Mouse (Mus musculus) midbrain, postnatal 0 days (tissue): ENCODE measurements around the gene Krt84. TPM values are rescaled to one million over a fixed set of nuclear protein-coding genes. Genes with fewer than 3 reads are reported as not detected.

Experiments used
- ATAC-seq: fragments of 200-750 bp; cut with Nextera tagmentation; 2 replicates; pipeline ENCODE4 v1.8.0; 2017; ENCODE audit warnings: moderate number of reproducible peaks, mild to moderate bottlenecking, moderate TSS enrichment, moderate library complexity; ENCODE audit not compliant: low FRiP score
- DNase-seq: peaks from one replicate; pipeline ENCODE4 v3.0.0-alpha.2; 2015; ENCODE audit warnings: low spot score
- H3K27ac ChIP-seq: fragments of 300-500 bp; sonication (generic); 2 replicates; pipeline ENCODE4 v1.5.1; 2014; ENCODE audit warnings: low read depth, mild to moderate bottlenecking, low read length, mixed read lengths
- H3K27me3 ChIP-seq: fragments of 300-500 bp; sonication (generic); 2 replicates; pipeline ENCODE4 v1.6.1; 2014; ENCODE audit warnings: low read length, control low read depth, mixed read lengths; ENCODE audit not compliant: insufficient read depth
- H3K36me3 ChIP-seq: fragments of 300-500 bp; sonication (generic); 2 replicates; pipeline ENCODE4 v1.6.1; 2014; ENCODE audit warnings: low read length, control low read depth, mixed read lengths; ENCODE audit not compliant: insufficient read depth
- H3K4me1 ChIP-seq: fragments of 300-500 bp; sonication (generic); 2 replicates; pipeline ENCODE4 v1.6.1; 2014; ENCODE audit warnings: mild to moderate bottlenecking, control low read depth, antibody characterized with exemption, low read length, mixed read lengths; ENCODE audit not compliant: insufficient read depth
- H3K4me2 ChIP-seq: fragments of 300-500 bp; sonication (generic); 2 replicates; pipeline ENCODE4 v1.6.1; 2014; ENCODE audit warnings: low read depth, mild to moderate bottlenecking, low read length, mixed read lengths; ENCODE audit not compliant: poor library complexity, severe bottlenecking
- H3K4me3 ChIP-seq: fragments of 300-500 bp; sonication (generic); 2 replicates; pipeline ENCODE4 v1.5.1; 2014; ENCODE audit warnings: low read depth, mild to moderate bottlenecking, low read length, moderate library complexity
- H3K9ac ChIP-seq: fragments of 300-500 bp; sonication (generic); replicated peaks from 2 replicates; pipeline ENCODE4 v1.6.1; 2014; ENCODE audit warnings: mild to moderate bottlenecking, low read length, moderate library complexity, mixed read lengths; ENCODE audit not compliant: poor library complexity, severe bottlenecking
- H3K9me3 ChIP-seq: fragments of 300-500 bp; sonication (generic); 2 replicates; pipeline ENCODE4 v1.6.1; 2016; ENCODE audit warnings: low read length, control low read depth
- CTCF ChIP-seq: IDR thresholded peaks from 2 replicates; pipeline ENCODE4 v1.5.1; 2016; ENCODE audit warnings: antibody characterized with exemption, mild to moderate bottlenecking
- WGBS: fragments of 180-500 bp; shearing (Covaris S2); extraction: QIAGEN DNeasy Blood & Tissue Kit; methylation state at CpG from one replicate; pipeline ENCODE4 v1.1.7; 2014; 5-methylcytosine and 5-hydroxymethylcytosine counted together
- polyA plus RNA-seq: library from polyadenylated mRNA; unstranded; fragments of >200 nt; fragmentation: Nextera tagmentation; extraction: Ambion mirVana; gene quantifications from 2 replicates; pipeline ENCODE4 v1.2.1, GENCODE M21; 2015
- total RNA-seq: library from RNA; depleted of rRNA; stranded (reverse); fragments of >200 nt; gene quantifications from 2 replicates; pipeline ENCODE4 v1.2.3, GENCODE M21; 2014; rRNA removed

The Krt84 gene
- total RNA-seq (not detected in 2 replicates), polyA plus RNA-seq (not detected in 2 replicates)

DNA sequence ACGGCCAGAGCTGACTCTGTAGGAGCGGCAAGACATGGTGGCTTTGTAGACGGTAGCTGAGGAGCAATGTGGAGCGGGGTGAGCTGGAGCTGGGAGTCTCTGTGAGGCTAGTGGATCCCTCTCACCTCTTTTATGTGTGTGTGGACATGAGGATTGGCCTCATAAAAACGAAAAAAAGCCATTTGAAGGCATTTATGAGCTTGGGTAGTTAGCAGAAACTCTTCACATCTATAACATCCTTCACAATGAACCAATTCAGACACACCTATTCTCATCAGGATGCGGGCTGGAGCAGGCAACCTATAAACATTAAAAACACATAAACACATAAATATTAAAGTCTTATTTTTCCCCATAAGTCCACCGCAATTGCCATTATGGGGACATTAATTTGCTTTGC, at the start of gene Krt84:
TSS of gene Krt84 (minus strand) at position 101 of the 400 bp plus-strand sequence.
- Histone ChIP-seq H3K9me3 (no peaks in the 10 kb centered on the region), H3K4me3 (no peak within 1 kb of the TSS), H3K27ac (no peak within 1 kb of the TSS), H3K9ac (no peak within 1 kb of the TSS), H3K4me1 (no peaks in the 10 kb centered on the region), H3K27me3 (no peaks in the 10 kb centered on the region), H3K4me2 (no peak within 1 kb of the TSS), H3K36me3 (no peaks in the 10 kb centered on the region)
- ATAC-seq (no peak), DNase-seq (no peak)
- WGBS, result 87% methylated on average over 7 of the region's 7 CpGs
- no peak for TF ChIP-seq CTCF

DNA sequence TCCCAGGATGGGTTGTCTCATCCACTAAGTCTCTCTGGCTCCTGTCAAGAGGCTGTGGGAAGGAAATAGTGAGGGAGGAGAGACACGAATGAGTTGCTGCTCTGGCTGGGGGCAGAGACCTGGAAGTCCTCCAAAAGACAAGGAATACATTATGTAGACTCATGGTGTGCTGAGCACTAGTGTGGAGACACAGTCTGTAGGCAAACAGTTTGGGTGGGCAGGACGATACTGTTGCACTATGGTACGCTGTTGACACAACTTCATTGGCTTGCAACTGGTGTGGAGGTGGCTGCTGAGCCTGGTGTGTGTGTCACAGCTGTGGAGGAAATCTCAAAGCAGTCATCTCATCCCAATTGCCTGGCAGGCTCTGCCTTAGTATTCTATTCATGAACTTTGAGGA, 49.1 kb upstream of the Krt84 start:
- no peak for ATAC-seq
- Histone ChIP-seq H3K36me3 (no peaks in the 10 kb centered on the region), H3K27ac (no peak overlapping the region), H3K9me3 (no peaks in the 10 kb centered on the region), H3K4me3 (no peak overlapping the region), H3K4me1 (no peaks in the 10 kb centered on the region), H3K27me3 (no peaks in the 10 kb centered on the region), H3K9ac (no peak overlapping the region), H3K4me2 (no peak overlapping the region)
- WGBS, result 77% methylated on average over 3 of the region's 3 CpGs
- DNase-seq, result no peak
- TF ChIP-seq CTCF, result no peak

DNA sequence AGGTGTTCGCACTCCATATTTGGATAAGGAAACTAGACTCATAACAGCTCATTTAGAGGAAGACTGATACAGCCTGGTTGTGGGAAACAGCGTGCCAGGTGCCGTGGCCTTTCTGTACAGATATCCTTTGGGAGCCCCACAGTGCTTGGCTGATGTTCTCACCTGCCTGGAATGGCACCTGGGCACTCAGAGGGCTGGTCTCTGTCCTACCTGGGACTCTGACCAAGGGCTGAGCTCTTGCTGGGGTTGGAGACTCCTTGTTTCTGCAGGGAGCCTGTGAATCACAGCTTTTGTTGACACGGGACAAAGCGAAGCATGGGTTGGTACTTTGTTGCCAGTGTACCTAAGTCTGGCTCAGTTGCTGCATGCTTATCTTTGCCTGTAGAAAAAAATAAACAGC, 42.9 kb upstream of the Krt84 start:
- no peak for TF ChIP-seq CTCF
- H3K27ac ChIP-seq, result no peak overlapping the region
- H3K4me1 ChIP-seq, result no peaks in the 10 kb centered on the region
- H3K4me2 ChIP-seq, result no peak overlapping the region
- DNase-seq (no peak), ATAC-seq (no peak)
- no peak overlapping the region for H3K4me3 ChIP-seq
- H3K36me3 ChIP-seq, result no peaks in the 10 kb centered on the region
- 92% methylated on average over 5 of the region's 5 CpGs for WGBS
- no peaks in the 10 kb centered on the region for H3K27me3 ChIP-seq
- no peak overlapping the region for H3K9ac ChIP-seq
- H3K9me3 ChIP-seq, result no peaks in the 10 kb centered on the region

DNA sequence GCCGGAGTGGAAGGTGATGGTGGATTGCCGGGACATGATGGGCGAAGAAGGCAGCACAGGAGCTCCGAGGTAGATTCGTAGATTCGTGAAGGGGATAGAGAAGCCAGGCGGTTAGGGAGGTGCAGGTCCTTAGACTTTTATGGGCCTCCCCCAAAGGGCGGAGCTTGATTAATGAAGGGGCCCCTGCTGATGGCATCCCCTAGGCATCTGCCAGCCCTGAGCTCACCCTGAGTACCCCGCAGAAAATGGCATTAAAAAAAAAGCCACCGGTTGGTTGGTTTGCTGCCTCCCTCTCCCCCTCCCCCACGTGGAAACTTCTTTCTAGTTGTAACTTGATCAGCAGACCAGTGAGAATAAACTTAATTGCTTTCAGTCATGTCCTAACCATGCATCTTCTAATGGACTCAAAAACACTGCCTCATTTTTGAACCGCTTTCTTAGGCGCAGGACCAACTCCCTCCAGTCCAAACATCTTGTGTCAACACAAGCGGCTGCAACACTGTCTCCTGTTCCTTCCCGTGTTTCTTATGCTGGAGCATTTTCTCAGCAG, 41.3 kb upstream of the Krt84 start, which contains the start of gene Krt75:
TSS of gene Krt75 (minus strand) at position 109 of the 550 bp plus-strand sequence.
- 81% methylated on average over 15 of the region's 15 CpGs for WGBS
- ATAC-seq (no peak), DNase-seq (no peak)
- Histone ChIP-seq H3K4me3 (no peak within 1 kb of the TSS), H3K9me3 (no peaks in the 10 kb centered on the region), H3K4me1 (no peaks in the 10 kb centered on the region), H3K9ac (no peak within 1 kb of the TSS), H3K36me3 (no peaks in the 10 kb centered on the region), H3K27me3 (no peaks in the 10 kb centered on the region), H3K4me2 (no peak within 1 kb of the TSS), H3K27ac (no peak within 1 kb of the TSS)
- no peak for TF ChIP-seq CTCF

DNA sequence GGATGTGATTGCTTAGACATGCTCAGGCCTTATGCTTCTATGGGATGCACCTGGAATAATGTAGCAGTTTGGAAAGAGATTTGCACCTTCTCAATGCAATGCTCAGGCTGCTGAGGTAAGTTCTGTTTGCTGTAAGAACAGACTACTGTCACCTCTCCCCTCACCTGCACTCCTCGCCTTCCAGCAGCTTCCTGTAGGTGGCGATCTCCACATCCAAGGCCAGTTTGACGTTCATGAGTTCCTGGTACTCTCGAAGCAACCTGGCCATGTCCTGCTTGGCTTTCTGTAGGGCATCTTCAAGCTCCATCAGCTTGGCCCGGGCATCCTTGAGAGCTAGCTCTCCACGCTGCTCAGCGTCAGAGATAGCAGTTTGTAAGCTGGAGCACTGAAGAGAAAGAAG, 35.2 kb upstream of the Krt84 start:
- TF ChIP-seq CTCF, result peak; percentile 41
- Histone ChIP-seq H3K27ac (no peak overlapping the region), H3K4me1 (no peaks in the 10 kb centered on the region), H3K9me3 (no peaks in the 10 kb centered on the region), H3K9ac (no peak overlapping the region), H3K4me3 (no peak overlapping the region), H3K36me3 (no peaks in the 10 kb centered on the region), H3K4me2 (no peak overlapping the region), H3K27me3 (no peaks in the 10 kb centered on the region)
- ATAC-seq (no peak), DNase-seq (no peak)
- 50% methylated on average over 7 of the region's 7 CpGs for WGBS

DNA sequence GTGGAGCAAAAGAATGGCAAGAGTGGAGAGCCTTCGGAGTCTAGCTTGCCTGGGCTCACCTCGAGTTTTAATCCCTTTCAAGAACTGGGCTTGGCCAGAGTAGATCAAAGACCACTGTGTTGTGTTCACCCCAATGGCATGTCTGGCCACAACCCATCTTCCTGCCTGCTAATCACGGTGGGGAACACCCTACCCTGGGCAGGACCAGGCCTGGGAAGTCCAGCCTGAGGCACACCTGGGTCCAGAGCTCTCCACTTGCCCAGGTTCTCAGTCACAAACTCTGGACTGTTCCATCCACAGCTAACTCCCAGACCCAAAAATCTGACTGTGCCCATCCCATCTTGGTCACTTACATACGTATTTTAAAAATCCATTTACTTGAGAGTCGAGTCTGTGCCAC, 30.2 kb upstream of the Krt84 start, which contains the start of gene Krt90:
TSS of gene Krt90 (minus strand) at position 101 of the 400 bp plus-strand sequence.
- Histone ChIP-seq H3K9me3 (no peaks in the 10 kb centered on the region), H3K27ac (no peak within 1 kb of the TSS), H3K4me1 (no peaks in the 10 kb centered on the region), H3K4me2 (no peak within 1 kb of the TSS), H3K27me3 (no peaks in the 10 kb centered on the region), H3K36me3 (no peaks in the 10 kb centered on the region), H3K4me3 (no peak within 1 kb of the TSS), H3K9ac (no peak within 1 kb of the TSS)
- no peak for TF ChIP-seq CTCF
- no peak for ATAC-seq
- 72% methylated on average over 5 of the region's 5 CpGs for WGBS
- DNase-seq, result no peak
